Mouse (Mus musculus) liver, embryonic 14.5 days (tissue): ENCODE measurements around the gene Apoh. TPM values are rescaled to one million over a fixed set of nuclear protein-coding genes. Genes with fewer than 3 reads are reported as not detected.

Experiments used
- ATAC-seq: fragments of 200-750 bp; cut with Nextera tagmentation; 2 replicates; pipeline ENCODE4 v1.8.0; 2017; ENCODE audit warnings: moderate number of reproducible peaks, mild to moderate bottlenecking, moderate library complexity; ENCODE audit not compliant: insufficient read depth
- DNase-seq, 3 experiments: peaks; one replicate each; pipeline ENCODE4 v3.0.0-alpha.2; 2012 to 2013; ENCODE audit warnings: low read depth in 3 of 3, low spot score in 3 of 3
- H3K27ac ChIP-seq: fragments of 300-500 bp; sonication (generic); 2 replicates; pipeline ENCODE4 v1.5.1; 2014; ENCODE audit warnings: moderate library complexity, mild to moderate bottlenecking, control low read depth, inconsistent platforms
- H3K27me3 ChIP-seq: fragments of 300-500 bp; sonication (generic); 2 replicates; pipeline ENCODE4 v1.6.1; 2014; ENCODE audit warnings: mild to moderate bottlenecking, low read length, moderate library complexity; ENCODE audit not compliant: control insufficient read depth, insufficient read depth
- H3K36me3 ChIP-seq: fragments of 300-500 bp; sonication (generic); replicated peaks from 2 replicates; pipeline ENCODE4 v1.6.1; 2014; ENCODE audit warnings: low read depth; ENCODE audit not compliant: control insufficient read depth, insufficient read depth
- H3K4me1 ChIP-seq, 2 experiments: fragments of 200-500 bp in 1 of 2; fragments of 300-500 bp in 1 of 2; sonication (generic) in 1 of 2; replicated peaks; 2 replicates each; pipeline ENCODE4 v1.6.1; 2012 to 2014; ENCODE audit warnings: antibody characterized with exemption in 1 of 2, inconsistent platforms in 1 of 2, low read length in 1 of 2; ENCODE audit not compliant: control insufficient read depth in 2 of 2, insufficient read depth in 2 of 2
- H3K4me2 ChIP-seq: fragments of 300-500 bp; sonication (generic); 2 replicates; pipeline ENCODE4 v1.6.1; 2014; ENCODE audit warnings: low read depth, mild to moderate bottlenecking, control low read depth, moderate library complexity
- H3K4me3 ChIP-seq, 2 experiments: fragments of 200-500 bp in 1 of 2; fragments of 300-500 bp in 1 of 2; sonication (generic) in 1 of 2; 2 replicates each; pipeline ENCODE4 v1.5.1; 2012 to 2014; ENCODE audit warnings: low read depth in 2 of 2, low read length in 2 of 2, mild to moderate bottlenecking in 2 of 2, control low read depth in 1 of 2, inconsistent platforms in 1 of 2, moderate library complexity in 1 of 2; ENCODE audit not compliant: insufficient read depth in 1 of 2
- H3K9ac ChIP-seq: fragments of 300-500 bp; sonication (generic); replicated peaks from 2 replicates; pipeline ENCODE4 v1.6.1; 2014; ENCODE audit warnings: mild to moderate bottlenecking, control low read depth, moderate library complexity
- H3K9me3 ChIP-seq: fragments of 300-500 bp; sonication (generic); 2 replicates; pipeline ENCODE4 v1.6.1; 2016; ENCODE audit warnings: low read length, mixed read lengths; ENCODE audit not compliant: control insufficient read depth
- CTCF ChIP-seq: IDR thresholded peaks from 2 replicates; pipeline ENCODE4 v1.5.1; 2016; ENCODE audit warnings: antibody characterized with exemption, low read depth, control low read depth
- EP300 ChIP-seq: IDR thresholded peaks from 2 replicates; pipeline ENCODE4 v1.6.1; 2016; ENCODE audit warnings: antibody characterized with exemption, low read depth
- WGBS: fragments of 180-500 bp; shearing (Covaris S2); extraction: QIAGEN DNeasy Blood & Tissue Kit; methylation state at CpG from one replicate; pipeline ENCODE4 v1.1.7; 2014; ENCODE audit not compliant: insufficient replicate concordance; 5-methylcytosine and 5-hydroxymethylcytosine counted together
- polyA plus RNA-seq, 2 experiments: library from polyadenylated mRNA; depleted of rRNA in 1 of 2; stranded (reverse) in 1 of 2; unstranded in 1 of 2; fragments of >200 nt; fragmentation: Nextera tagmentation in 1 of 2; extraction: Ambion mirVana in 1 of 2; gene quantifications; 2 replicates each; pipeline versions ENCODE4 v1.2.1 to v1.2.3; 2012 to 2014

The Apoh gene
- polyA plus RNA-seq, 2 experiments = 286 to 287 TPM

GRCm38 (mm10) chr11:108409876-108410644 is 66.9 kb downstream of the Apoh start:
- WGBS = 59% methylated on average over 7 of the region's 9 CpGs

GRCm38 (mm10) chr11:108416360-108416759 is 73.2 kb downstream of the Apoh start:
- no peaks in the 10 kb centered on the region for H3K4me1 ChIP-seq
- DNase-seq (no peak), ATAC-seq (no peak)
- H3K9me3 ChIP-seq = no peaks in the 10 kb centered on the region
- no peaks in the 10 kb centered on the region for H3K27me3 ChIP-seq
- no peak overlapping the region for H3K27ac ChIP-seq
- H3K4me2 ChIP-seq = no peak overlapping the region
- no peak overlapping the region for H3K9ac ChIP-seq
- no peaks in the 10 kb centered on the region for H3K36me3 ChIP-seq
- H3K4me3 ChIP-seq = no peak overlapping the region
- peak; percentile 2; the same call in 1 of the 2 replicates for TF ChIP-seq CTCF
- no peak for TF ChIP-seq EP300
- 52% methylated on average over 1 of the region's 1 CpGs for WGBS

More at GRCm38 (mm10) chr11:108409876-108410644, 66.9 kb downstream of the Apoh start:
- DNase-seq (no peak), ATAC-seq (no peak)
- Histone ChIP-seq H3K27me3 (no peaks in the 10 kb centered on the region), H3K9ac (no peak overlapping the region), H3K9me3 (no peaks in the 10 kb centered on the region), H3K36me3 (no peaks in the 10 kb centered on the region), H3K27ac (no peak overlapping the region), H3K4me1 (no peaks in the 10 kb centered on the region), H3K4me3 (no peak overlapping the region), H3K4me2 (no peak overlapping the region)
- TF ChIP-seq CTCF (no peak), EP300 (no peak)

GRCm38 (mm10) chr11:108418540-108418939 is 75.4 kb downstream of the Apoh start:
- TF ChIP-seq CTCF (peak; percentile 38; the same call in 1 of the 2 replicates), EP300 (no peak)
- Histone ChIP-seq H3K27ac (no peak overlapping the region), H3K27me3 (no peaks in the 10 kb centered on the region), H3K4me2 (no peak overlapping the region), H3K9ac (no peak overlapping the region), H3K4me1 (no peaks in the 10 kb centered on the region), H3K4me3 (no peak overlapping the region), H3K36me3 (no peaks in the 10 kb centered on the region), H3K9me3 (no peaks in the 10 kb centered on the region)
- DNase-seq (no peak), ATAC-seq (no peak)
- 23% methylated on average over 1 of the region's 1 CpGs for WGBS

GRCm38 (mm10) chr11:108419242-108419641 is 76.1 kb downstream of the Apoh start:
- no peaks in the 10 kb centered on the region for H3K36me3 ChIP-seq
- no peak overlapping the region for H3K4me3 ChIP-seq
- TF ChIP-seq CTCF (no peak), EP300 (no peak)
- DNase-seq (no peak), ATAC-seq (no peak)
- no peak overlapping the region for H3K4me2 ChIP-seq
- no peaks in the 10 kb centered on the region for H3K27me3 ChIP-seq
- H3K27ac ChIP-seq = no peak overlapping the region
- H3K4me1 ChIP-seq = no peaks in the 10 kb centered on the region
- H3K9me3 ChIP-seq = no peaks in the 10 kb centered on the region
- H3K9ac ChIP-seq = no peak overlapping the region
- 57% methylated on average over 6 of the region's 6 CpGs for WGBS

GRCm38 (mm10) chr11:108420751-108421150 is 77.6 kb downstream of the Apoh start:
- H3K9ac ChIP-seq = no peak overlapping the region
- H3K27me3 ChIP-seq = peaks cover 7% of the 10 kb centered on the region
- no peaks in the 10 kb centered on the region for H3K9me3 ChIP-seq
- no peak for DNase-seq
- 51% methylated on average over 4 of the region's 4 CpGs for WGBS
- H3K4me2 ChIP-seq = no peak overlapping the region
- no peak for ATAC-seq
- H3K4me3 ChIP-seq = no peak overlapping the region
- TF ChIP-seq EP300 (no peak), CTCF (no peak)
- no peaks in the 10 kb centered on the region for H3K4me1 ChIP-seq
- no peak overlapping the region for H3K27ac ChIP-seq
- H3K36me3 ChIP-seq = no peaks in the 10 kb centered on the region
